Mouse (Mus musculus) fat pad, adult 2 months (tissue): ENCODE results near the gene Clic3.
"Not testable (repeated sequence)": the region's sequence is repeated elsewhere in the genome, so short reads cannot be mapped to it uniquely, and the experiment has no call there.

Experiments used
- DNase-seq: peaks from one replicate; pipeline ENCODE4 v3.0.0-alpha.2; 2011; ENCODE audit warnings: low read depth, low spot score; ENCODE audit errors: extremely low read depth

Gene Clic3

GRCm38 (mm10) chr2:25456205-25456953 is at the start of gene Clic3:
TSS of gene Clic3 (plus strand) at chr2:25456838.
- DNase-seq: no peak

- no peak for DNase-seq
These were observed 47.7 kb upstream of the Clic3 start for GRCm38 (mm10) chr2:25408908-25409307.

GRCm38 (mm10) chr2:25413436-25413835 is 43.2 kb upstream of the Clic3 start:
- DNase-seq: not testable (repeated sequence)

- DNase-seq: no peak
These were observed 39.2 kb upstream of the Clic3 start for GRCm38 (mm10) chr2:25417426-25417825.

GRCm38 (mm10) chr2:25421896-25422295 is 34.7 kb upstream of the Clic3 start:
- no peak for DNase-seq

GRCm38 (mm10) chr2:25422587-25423410 is 33.8 kb upstream of the Clic3 start, which contains the start of gene Fut7:
TSS of gene Fut7 (plus strand) at chr2:25423267.
- no peak for DNase-seq

- no peak for DNase-seq
These were observed 33.0 kb upstream of the Clic3 start for GRCm38 (mm10) chr2:25423626-25424025.

- DNase-seq: no peak
These were observed 31.2 kb upstream of the Clic3 start for GRCm38 (mm10) chr2:25425481-25425880.

- DNase-seq: no peak
These were observed 29.9 kb upstream of the Clic3 start for GRCm38 (mm10) chr2:25426721-25427191.

- no peak for DNase-seq
These were observed 29.4 kb upstream of the Clic3 start for GRCm38 (mm10) chr2:25427256-25427655.

GRCm38 (mm10) chr2:25428442-25429236 is 28.0 kb upstream of the Clic3 start, which contains the start of gene Abca2:
TSS of gene Abca2 (plus strand) at chr2:25428703.
- DNase-seq: no peak

- DNase-seq: no peak
These were observed 27.0 kb upstream of the Clic3 start for GRCm38 (mm10) chr2:25429435-25430180.

GRCm38 (mm10) chr2:25430395-25431233 is 26.0 kb upstream of the Clic3 start:
- DNase-seq: no peak

- DNase-seq: no peak
These were observed 25.3 kb upstream of the Clic3 start for GRCm38 (mm10) chr2:25431308-25431855.

- no peak for DNase-seq
These were observed 24.1 kb upstream of the Clic3 start for GRCm38 (mm10) chr2:25432326-25433098.

- DNase-seq: no peak
These were observed 23.5 kb upstream of the Clic3 start for GRCm38 (mm10) chr2:25433101-25433500.

- DNase-seq: no peak
These were observed 22.3 kb upstream of the Clic3 start for GRCm38 (mm10) chr2:25434292-25434691.

- DNase-seq: no peak
These were observed 20.3 kb upstream of the Clic3 start for GRCm38 (mm10) chr2:25436286-25436820.
